Mouse (Mus musculus) heart, adult 2 months (tissue): ENCODE measurements at regions not wholly inside any gene's neighbourhood (a gene's known extent, or its start where the extent isn't known, plus 50 kb on each side); places are given as distances from the start of the nearest gene placed in this dataset.

ENCODE experiments used
- DNase-seq, 2 experiments: peaks; one replicate each; pipeline ENCODE4 v3.0.0; 2021
- H3K27ac ChIP-seq: fragments of 200-600 bp; 2 replicates; pipeline ENCODE4 v1.8.1; 2022
- H3K27me3 ChIP-seq: fragments of 200-500 bp; 2 replicates; pipeline ENCODE4 v1.6.1; 2012; ENCODE audit warnings: mild to moderate bottlenecking, low read length, inconsistent platforms, mixed read lengths; ENCODE audit not compliant: control insufficient read depth, insufficient read depth
- H3K36me3 ChIP-seq: fragments of 200-500 bp; 2 replicates; pipeline ENCODE4 v1.6.1; 2012; ENCODE audit warnings: low read length, inconsistent platforms; ENCODE audit not compliant: control insufficient read depth, insufficient read depth
- H3K4me1 ChIP-seq: fragments of 200-500 bp; 2 replicates; pipeline ENCODE4 v1.6.1; 2011; ENCODE audit warnings: low read length; ENCODE audit not compliant: control insufficient read depth, insufficient read depth
- H3K4me3 ChIP-seq: fragments of 200-600 bp; 2 replicates; pipeline ENCODE4 v1.8.1; 2022
- H3K79me2 ChIP-seq: fragments of 200-500 bp; replicated peaks from 2 replicates; pipeline ENCODE4 v1.6.1; 2012; ENCODE audit warnings: mild to moderate bottlenecking, inconsistent platforms, low read length, moderate library complexity, mixed read lengths; ENCODE audit not compliant: control insufficient read depth, insufficient read depth
- H3K9ac ChIP-seq: fragments of 200-500 bp; 2 replicates; pipeline ENCODE4 v1.6.1; 2012; ENCODE audit warnings: low read depth, mild to moderate bottlenecking, control low read depth, inconsistent platforms, low read length, mixed read lengths
- CTCF ChIP-seq: fragments of 200-600 bp; IDR thresholded peaks from 2 replicates; pipeline ENCODE4 v1.8.1; 2022; ENCODE audit warnings: antibody characterized with exemption, mild to moderate bottlenecking, moderate library complexity
- EP300 ChIP-seq: fragments of 200-500 bp; IDR thresholded peaks from 2 replicates; pipeline ENCODE4 v1.6.1; 2011; ENCODE audit warnings: low read depth, low read length, control low read depth; ENCODE audit not compliant: insufficient read depth
- POLR2A ChIP-seq: fragments of 200-500 bp; IDR thresholded peaks from 2 replicates; pipeline ENCODE4 v1.6.1; 2011; ENCODE audit warnings: mild to moderate bottlenecking, low read depth, low read length, control low read depth; ENCODE audit not compliant: insufficient read depth
- WGBS: fragments of 180-500 bp; shearing (Covaris S2); methylation state at CpG from one replicate; pipeline ENCODE4 v1.1.7; 2018; 5-methylcytosine and 5-hydroxymethylcytosine counted together
- intact Hi-C: fragments of 180-260 bp; cut with DNase I; formaldehyde crosslinking; loops from one replicate; pipeline ENCODE4 v1.15.1; 2025

GRCm38 (mm10) chr11:111324453-111325010 is 258.6 kb downstream of the Kcnj2 start:
- Histone ChIP-seq H3K79me2 (no peaks in the 10 kb centered on the region), H3K9ac (no peak overlapping the region), H3K27ac (no peak overlapping the region), H3K36me3 (no peaks in the 10 kb centered on the region), H3K27me3 (no peaks in the 10 kb centered on the region), H3K4me3 (no peak overlapping the region), H3K4me1 (no peaks in the 10 kb centered on the region)
- DNase-seq = no peak
- TF ChIP-seq CTCF = no peak
- TF ChIP-seq POLR2A = no peak
- no peak for TF ChIP-seq EP300
- 64% methylated on average over 5 of the region's 5 CpGs for WGBS
- intact Hi-C loops = no loop called here

- Histone ChIP-seq H3K9ac (no peak overlapping the region), H3K27ac (no peak overlapping the region), H3K4me3 (no peak overlapping the region), H3K27me3 (no peaks in the 10 kb centered on the region), H3K79me2 (no peaks in the 10 kb centered on the region), H3K4me1 (no peaks in the 10 kb centered on the region), H3K36me3 (no peaks in the 10 kb centered on the region)
- intact Hi-C loops = no loop called here
- no peak for TF ChIP-seq CTCF
- no peak for TF ChIP-seq POLR2A
- TF ChIP-seq EP300 = no peak
- DNase-seq = no peak
- 44% methylated on average over 3 of the region's 3 CpGs for WGBS
Measured at GRCm38 (mm10) chr11:111326915-111327314, 261.0 kb downstream of the Kcnj2 start.

GRCm38 (mm10) chr11:111328258-111328657 is 262.3 kb downstream of the Kcnj2 start:
- 62% methylated on average over 1 of the region's 1 CpGs for WGBS
- no peaks in the 10 kb centered on the region for H3K4me1 ChIP-seq
- no peaks in the 10 kb centered on the region for H3K36me3 ChIP-seq
- intact Hi-C loops = no loop called here
- DNase-seq = no peak
- H3K79me2 ChIP-seq = no peaks in the 10 kb centered on the region
- no peak overlapping the region for H3K9ac ChIP-seq
- H3K27ac ChIP-seq = no peak overlapping the region
- H3K27me3 ChIP-seq = no peaks in the 10 kb centered on the region
- TF ChIP-seq EP300 (no peak), POLR2A (no peak)
- no peak overlapping the region for H3K4me3 ChIP-seq

GRCm38 (mm10) chr11:111331592-111331991 is 265.6 kb downstream of the Kcnj2 start:
- DNase-seq = no peak
- Histone ChIP-seq H3K79me2 (no peaks in the 10 kb centered on the region), H3K4me1 (no peaks in the 10 kb centered on the region), H3K27ac (no peak overlapping the region), H3K9ac (no peak overlapping the region), H3K36me3 (no peaks in the 10 kb centered on the region), H3K27me3 (no peaks in the 10 kb centered on the region), H3K4me3 (no peak overlapping the region)
- intact Hi-C loops = no loop called here
- no peak for TF ChIP-seq POLR2A
- no peak for TF ChIP-seq CTCF
- no peak for TF ChIP-seq EP300

- H3K4me3 ChIP-seq = no peak overlapping the region
- WGBS = 75% methylated on average over 3 of the region's 3 CpGs
- H3K9ac ChIP-seq = no peak overlapping the region
- H3K79me2 ChIP-seq = no peaks in the 10 kb centered on the region
- no peaks in the 10 kb centered on the region for H3K36me3 ChIP-seq
- intact Hi-C loops = no loop called here
- TF ChIP-seq EP300 (no peak), CTCF (no peak)
- no peak overlapping the region for H3K27ac ChIP-seq
- DNase-seq = no peak
- no peaks in the 10 kb centered on the region for H3K4me1 ChIP-seq
- H3K27me3 ChIP-seq = no peaks in the 10 kb centered on the region
Measured at GRCm38 (mm10) chr11:111333021-111333420, 267.1 kb downstream of the Kcnj2 start.

GRCm38 (mm10) chr11:111347562-111347961 is 281.6 kb downstream of the Kcnj2 start:
- Histone ChIP-seq H3K27ac (no peak overlapping the region), H3K9ac (no peak overlapping the region), H3K79me2 (no peaks in the 10 kb centered on the region), H3K4me1 (no peaks in the 10 kb centered on the region), H3K4me3 (no peak overlapping the region), H3K36me3 (no peaks in the 10 kb centered on the region), H3K27me3 (no peaks in the 10 kb centered on the region)
- no peak for DNase-seq
- intact Hi-C loops = no loop called here
- TF ChIP-seq CTCF (no peak), POLR2A (no peak), EP300 (no peak)
- WGBS = 58% methylated on average over 1 of the region's 1 CpGs
